Mouse (Mus musculus) kidney, embryonic 16.5 days (tissue): Measurements from ENCODE around the gene Gm11232. TPM values are rescaled to one million over a fixed set of nuclear protein-coding genes. Genes with fewer than 3 reads are reported as not detected.
A peak's percentile ranks its signal among the peaks of the same experiment; 100 is the strongest.

Experiments
- ATAC-seq: fragments of 200-750 bp; cut with Nextera tagmentation; 2 replicates; pipeline ENCODE4 v1.8.0; 2017; ENCODE audit warnings: moderate TSS enrichment; ENCODE audit not compliant: low FRiP score, low TSS enrichment
- H3K27ac ChIP-seq: fragments of 300-500 bp; sonication (generic); 2 replicates; pipeline ENCODE4 v1.5.1; 2014; ENCODE audit warnings: low read length
- H3K27me3 ChIP-seq: fragments of 300-500 bp; sonication (generic); 2 replicates; pipeline ENCODE4 v1.6.1; 2014; ENCODE audit warnings: low read length, control low read depth, mixed read lengths; ENCODE audit not compliant: insufficient read depth
- H3K36me3 ChIP-seq: fragments of 300-500 bp; sonication (generic); 2 replicates; pipeline ENCODE4 v1.6.1; 2014; ENCODE audit warnings: low read length, control low read depth, mixed read lengths; ENCODE audit not compliant: insufficient read depth
- H3K4me1 ChIP-seq: fragments of 300-500 bp; sonication (generic); 2 replicates; pipeline ENCODE4 v1.6.1; 2014; ENCODE audit warnings: low read length, control low read depth, mixed read lengths; ENCODE audit not compliant: insufficient read depth
- H3K4me2 ChIP-seq: fragments of 300-500 bp; sonication (generic); replicated peaks from 2 replicates; pipeline ENCODE4 v1.6.1; 2014; ENCODE audit warnings: low read depth, low read length
- H3K4me3 ChIP-seq: fragments of 300-500 bp; sonication (generic); 2 replicates; pipeline ENCODE4 v1.5.1; 2014; ENCODE audit warnings: mild to moderate bottlenecking, low read length
- H3K9ac ChIP-seq: fragments of 300-500 bp; sonication (generic); replicated peaks from 2 replicates; pipeline ENCODE4 v1.6.1; 2014; ENCODE audit warnings: low read length
- H3K9me3 ChIP-seq: fragments of 300-500 bp; sonication (generic); 2 replicates; pipeline ENCODE4 v1.6.1; 2016; ENCODE audit warnings: low read length, control low read depth
- WGBS: fragments of 180-500 bp; shearing (Covaris S2); extraction: QIAGEN DNeasy Blood & Tissue Kit; methylation state at CpG from one replicate; pipeline ENCODE4 v1.1.7; 2014; 5-methylcytosine and 5-hydroxymethylcytosine counted together
- polyA plus RNA-seq: library from polyadenylated mRNA; unstranded; fragments of >200 nt; fragmentation: Nextera tagmentation; extraction: Ambion mirVana; gene quantifications from 2 replicates; pipeline ENCODE4 v1.2.1, GENCODE M21; 2015

Gene Gm11232
- polyA plus RNA-seq, 1 experiment from 2014 or later: 2.7 TPM

DNA sequence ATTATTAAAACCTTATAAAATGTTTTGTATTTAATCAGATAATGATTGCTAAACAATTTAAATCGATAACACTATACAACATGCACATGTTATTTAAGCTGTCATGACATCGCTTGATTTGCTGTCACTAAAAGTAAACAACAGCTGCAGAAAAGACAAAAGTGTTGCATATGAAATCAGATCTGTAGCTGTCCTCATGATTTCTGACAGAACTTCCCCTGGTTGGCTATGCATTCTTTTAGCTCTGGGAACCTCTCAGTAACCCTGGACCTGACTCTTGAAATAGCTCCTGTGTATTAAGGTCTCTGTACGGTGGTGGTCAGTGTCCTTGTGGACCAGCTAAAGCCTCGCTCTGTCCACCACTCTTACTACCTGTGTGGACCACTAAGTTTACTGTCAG is 30.7 kb downstream of the Gm11232 start:
- no peaks in the 10 kb centered on the region for H3K36me3 ChIP-seq
- H3K4me1 ChIP-seq: 0 out of 2 replicates have a peak, but pooled peaks cover 3% of the 10 kb centered on the region
- no peak for ATAC-seq
- no peaks in the 10 kb centered on the region for H3K27me3 ChIP-seq
- H3K9me3 ChIP-seq: no peaks in the 10 kb centered on the region
- no peak overlapping the region for H3K4me2 ChIP-seq
- 78% methylated on average over 4 of the region's 4 CpGs for WGBS
- H3K9ac ChIP-seq: no peak overlapping the region
- no peak overlapping the region for H3K4me3 ChIP-seq
- no peak overlapping the region for H3K27ac ChIP-seq

DNA sequence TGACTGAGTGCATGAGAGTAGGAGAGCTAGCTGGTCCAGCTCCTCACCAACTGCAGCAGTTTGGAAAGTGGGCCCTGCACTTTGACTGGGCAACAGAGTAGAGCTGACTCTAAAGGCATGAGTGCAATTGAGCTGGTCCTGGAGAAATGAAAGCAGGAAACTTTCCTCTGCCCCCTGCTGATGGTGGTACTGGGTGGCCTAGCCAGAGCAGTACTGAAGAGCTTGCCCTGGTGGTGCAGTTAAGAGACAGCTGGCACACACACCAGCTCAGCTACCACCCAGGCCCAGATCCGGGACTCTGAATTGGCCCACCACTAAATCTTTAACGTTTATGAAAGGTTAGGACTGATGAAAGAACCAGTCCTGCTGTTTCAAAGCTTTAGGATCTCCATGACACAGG is 31.9 kb downstream of the Gm11232 start:
- 0 out of 2 replicates have a peak, but pooled peaks cover 3% of the 10 kb centered on the region for H3K4me1 ChIP-seq
- H3K36me3 ChIP-seq: no peaks in the 10 kb centered on the region
- peak; percentile 61; the same call in 1 of the 2 replicates for ATAC-seq
- H3K9me3 ChIP-seq: no peaks in the 10 kb centered on the region
- WGBS: 42% methylated on average over 2 of the region's 2 CpGs
- no peaks in the 10 kb centered on the region for H3K27me3 ChIP-seq
- no peak overlapping the region for H3K27ac ChIP-seq
- no peak overlapping the region for H3K9ac ChIP-seq
- H3K4me2 ChIP-seq: no peak overlapping the region
- no peak overlapping the region for H3K4me3 ChIP-seq
